Mouse (Mus musculus): ENCODE data around the gene Ncbp3.

DNA sequence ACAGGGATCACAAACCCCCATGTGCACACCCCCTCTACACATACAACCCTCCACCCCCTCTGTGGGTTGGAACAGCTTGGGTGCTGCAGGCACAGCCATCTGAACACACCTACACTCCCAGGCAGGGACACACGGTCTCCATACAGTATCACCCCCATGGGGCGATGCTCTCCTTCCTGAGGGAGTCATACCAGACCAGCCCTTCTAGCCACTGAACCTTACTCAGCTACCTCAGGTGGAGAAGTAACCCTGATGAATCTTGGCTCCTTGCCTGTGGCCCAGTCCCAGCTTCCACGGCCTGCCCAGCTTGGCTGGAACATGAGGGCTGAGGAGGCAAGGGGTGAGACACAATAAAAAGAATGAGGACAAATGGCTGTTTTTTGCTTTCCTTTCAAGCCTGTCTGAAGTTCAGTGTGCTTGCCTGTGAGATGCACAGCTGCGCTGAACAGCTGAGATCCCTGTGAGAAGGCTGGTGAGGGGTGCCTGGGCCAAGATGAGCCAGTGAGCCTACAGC is 32.7 kb upstream of the Ncbp3 start:
- TF ChIP-seq GATA1 (IDR thresholded peaks at IDR 0.05; ENCODE audit: borderline replicate concordance, low read length) (no peak), FLI1 (IDR thresholded peaks at IDR 0.05; ENCODE audit: low read length) (no peak)
